Mouse (Mus musculus): ENCODE measurements around the gene Slitrk2. TPM values are rescaled to one million over a fixed set of nuclear protein-coding genes. Genes with fewer than 3 reads are reported as not detected.
A peak's percentile ranks its signal among the peaks of the same experiment; 100 is the strongest.

Gene Slitrk2
- polyA plus RNA-seq (2015; fragmentation: Nextera tagmentation; extraction: Ambion mirVana): 6.3 and 7.9 TPM in 2 replicates

GRCm38 (mm10) chrX:66648911-66649620 is at the start of gene Slitrk2:
Gene Slitrk2, plus strand, starts transcription at chrX:66649318.
- Histone ChIP-seq H3K36me3 (no peaks in the 10 kb centered on the region), H3K4me3 (replicated peaks) (peak within 1 kb of the TSS; percentile 43), H3K27ac (no peak within 1 kb of the TSS), H3K27me3 (no peaks in the 10 kb centered on the region), H3K9me3 (no peaks in the 10 kb centered on the region), H3K4me1 (replicated peaks) (0 out of 2 replicates have a peak, but pooled peaks cover 7% of the 10 kb centered on the region), H3K4me2 (replicated peaks) (peak within 1 kb of the TSS; percentile 62), H3K9ac (replicated peaks) (peak within 1 kb of the TSS; percentile 48)
- ATAC-seq: peak; percentile 79
- 22% methylated on average over 25 of the region's 25 CpGs for WGBS

GRCm38 (mm10) chrX:66605490-66605889 is 43.6 kb upstream of the Slitrk2 start:
- H3K27me3 ChIP-seq: no peaks in the 10 kb centered on the region
- H3K4me3 ChIP-seq (replicated peaks): no peak overlapping the region
- no peak for ATAC-seq
- H3K9ac ChIP-seq (replicated peaks): no peak overlapping the region
- no peaks in the 10 kb centered on the region for H3K4me1 ChIP-seq (replicated peaks)
- H3K9me3 ChIP-seq: no peaks in the 10 kb centered on the region
- 89% methylated on average over 3 of the region's 3 CpGs for WGBS
- no peak overlapping the region for H3K27ac ChIP-seq
- no peak overlapping the region for H3K4me2 ChIP-seq (replicated peaks)
- H3K36me3 ChIP-seq: no peaks in the 10 kb centered on the region

DNA sequence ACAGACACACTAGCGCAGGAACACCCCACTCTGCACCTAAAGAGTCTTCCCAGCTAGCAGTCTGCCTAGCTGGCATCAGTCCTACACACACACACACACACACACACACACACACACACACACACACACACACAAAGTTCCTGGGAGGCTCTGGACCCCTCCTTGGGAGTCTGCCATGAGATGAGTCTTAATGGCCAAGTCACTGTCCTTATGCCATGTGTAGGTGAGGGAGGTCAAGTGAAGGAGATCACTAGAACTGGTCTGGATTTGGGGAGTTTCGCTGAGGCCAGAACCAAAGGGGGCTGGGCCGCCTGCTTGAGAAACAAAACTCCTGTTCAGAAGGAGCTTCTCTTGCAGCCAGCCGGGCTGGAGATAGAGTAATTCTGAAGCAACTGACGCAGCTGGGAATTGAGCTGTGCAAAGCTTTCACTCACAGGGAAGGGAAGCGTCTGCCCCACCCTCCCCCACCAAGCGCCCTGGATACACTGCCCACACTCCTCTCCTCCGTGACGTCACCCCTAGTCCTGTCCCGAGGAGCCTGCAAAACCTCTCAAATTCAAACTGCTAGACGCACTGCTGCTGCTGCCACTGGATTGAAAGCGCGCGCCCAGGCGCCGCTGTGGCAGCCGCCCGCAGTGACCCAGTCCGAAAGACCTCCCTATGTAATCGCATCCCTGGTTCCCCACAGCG is 3.5 kb downstream of the Slitrk2 start:
- WGBS: 20% methylated on average over 21 of the region's 21 CpGs
- no peaks in the 10 kb centered on the region for H3K36me3 ChIP-seq

GRCm38 (mm10) chrX:66657365-66657764 is 8.2 kb downstream of the Slitrk2 start:
- Histone ChIP-seq H3K4me3 (replicated peaks) (no peak overlapping the region), H3K9ac (replicated peaks) (no peak overlapping the region), H3K27ac (no peak overlapping the region), H3K4me2 (replicated peaks) (no peak overlapping the region), H3K27me3 (no peaks in the 10 kb centered on the region), H3K36me3 (no peaks in the 10 kb centered on the region), H3K9me3 (no peaks in the 10 kb centered on the region), H3K4me1 (replicated peaks) (0 out of 2 replicates have a peak, but pooled peaks cover 2% of the 10 kb centered on the region)
- WGBS: 31% methylated on average over 2 of the region's 2 CpGs
- ATAC-seq: no peak

More for the DNA sequence above, 3.5 kb downstream of the Slitrk2 start:
- ATAC-seq: peak; percentile 92
- H3K4me1 ChIP-seq (replicated peaks): 0 out of 2 replicates have a peak, but pooled peaks cover 7% of the 10 kb centered on the region
- H3K4me2 ChIP-seq (replicated peaks): peak overlapping the region; percentile 60
- no peaks in the 10 kb centered on the region for H3K9me3 ChIP-seq
- no peaks in the 10 kb centered on the region for H3K27me3 ChIP-seq
- peak overlapping the region; percentile 59 for H3K9ac ChIP-seq (replicated peaks)
- H3K4me3 ChIP-seq (replicated peaks): peak overlapping the region; percentile 46
- peak overlapping the region; percentile 30; the same call in 1 of the 2 replicates for H3K27ac ChIP-seq

DNA sequence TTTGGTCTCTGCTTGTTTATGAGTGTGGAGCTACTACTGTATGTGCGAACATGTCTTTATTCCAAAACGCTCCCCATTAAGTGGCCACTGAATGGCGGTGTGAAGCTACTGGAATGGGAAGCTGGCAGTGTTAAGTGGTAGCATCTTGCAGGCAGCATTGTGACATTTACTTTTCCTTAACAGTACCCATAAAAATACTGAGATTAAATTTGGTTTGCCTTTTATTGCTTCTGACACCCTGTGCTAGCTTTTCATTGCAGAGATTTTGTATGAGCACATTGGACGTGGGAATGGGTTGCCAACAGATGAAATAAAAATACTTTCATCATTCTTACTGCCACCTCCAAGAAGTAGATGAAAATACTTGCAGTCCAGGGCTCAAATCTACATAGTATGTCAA is 27.8 kb downstream of the Slitrk2 start:
- Histone ChIP-seq H3K4me1 (replicated peaks) (no peaks in the 10 kb centered on the region), H3K9ac (replicated peaks) (no peak overlapping the region), H3K27me3 (no peaks in the 10 kb centered on the region), H3K4me2 (replicated peaks) (no peak overlapping the region), H3K36me3 (no peaks in the 10 kb centered on the region), H3K4me3 (replicated peaks) (no peak overlapping the region), H3K9me3 (no peaks in the 10 kb centered on the region), H3K27ac (no peak overlapping the region)
- WGBS: 90% methylated on average over 4 of the region's 4 CpGs
- no peak for ATAC-seq

DNA sequence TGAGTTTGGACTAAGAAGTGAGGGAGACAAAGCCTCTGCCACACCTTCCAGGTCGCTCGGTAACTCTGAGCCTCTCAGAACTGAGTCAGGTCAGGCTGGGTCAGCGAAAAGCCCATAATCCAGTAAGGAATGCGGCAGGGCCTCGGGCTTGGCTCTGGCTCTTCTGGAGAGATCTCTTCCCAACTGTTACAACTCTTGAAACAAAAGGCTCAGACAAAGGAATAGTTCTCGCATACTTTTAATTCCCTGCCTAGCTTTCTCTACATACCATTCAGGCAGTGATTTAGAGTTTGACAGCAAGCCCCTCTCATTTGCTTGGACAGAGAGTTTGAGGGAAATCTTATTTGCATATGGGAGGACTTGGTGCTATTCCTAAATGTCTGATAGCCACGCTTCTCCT is 29.5 kb downstream of the Slitrk2 start:
- Histone ChIP-seq H3K9me3 (no peaks in the 10 kb centered on the region), H3K27me3 (no peaks in the 10 kb centered on the region), H3K4me3 (replicated peaks) (no peak overlapping the region), H3K4me2 (replicated peaks) (no peak overlapping the region), H3K36me3 (no peaks in the 10 kb centered on the region), H3K9ac (replicated peaks) (no peak overlapping the region), H3K27ac (no peak overlapping the region), H3K4me1 (replicated peaks) (no peaks in the 10 kb centered on the region)
- no peak for ATAC-seq
- 24% methylated on average over 7 of the region's 7 CpGs for whole genome bisulfite sequencing
